Mouse (Mus musculus): ENCODE results near the gene Bcas3.

GRCm38 (mm10) chr11:85737227-85737626, 384.3 kb downstream of the Bcas3 start:
- no peak for TF ChIP-seq EP300 (IDR thresholded peaks at IDR 0.05; ENCODE audit: insufficient read depth, low read depth, low read length)
- no peak for TF ChIP-seq POLR2A (IDR thresholded peaks at IDR 0.05; ENCODE audit: insufficient read depth, low read length)
